Mouse (Mus musculus) forebrain, embryonic 10.5 days (tissue): ENCODE data around the gene Relch. TPM values are rescaled to one million over a fixed set of nuclear protein-coding genes. Genes with fewer than 3 reads are reported as not detected.
"Not testable (repeated sequence)": the region's sequence is repeated elsewhere in the genome, so short reads cannot be mapped to it uniquely, and the experiment has no call there.

Source experiments
- DNase-seq: peaks from one replicate; pipeline ENCODE4 v3.0.0-alpha.2; 2017; ENCODE audit warnings: low spot score; ENCODE audit errors: extremely low spot score
- H3K27ac ChIP-seq: fragments of 300-500 bp; sonication (generic); 2 replicates; pipeline ENCODE4 v1.5.1; 2016; ENCODE audit warnings: mild to moderate bottlenecking
- H3K27me3 ChIP-seq: fragments of 300-500 bp; sonication (generic); 2 replicates; pipeline ENCODE4 v1.6.1; 2016; ENCODE audit warnings: mild to moderate bottlenecking; ENCODE audit not compliant: poor library complexity, severe bottlenecking
- H3K36me3 ChIP-seq: fragments of 300-500 bp; sonication (generic); replicated peaks from 2 replicates; pipeline ENCODE4 v1.6.1; 2016; ENCODE audit warnings: mild to moderate bottlenecking, moderate library complexity
- H3K4me1 ChIP-seq: fragments of 300-500 bp; sonication (generic); 2 replicates; pipeline ENCODE4 v1.6.1; 2016
- H3K4me3 ChIP-seq: fragments of 300-500 bp; sonication (generic); 2 replicates; pipeline ENCODE4 v1.5.1; 2016; ENCODE audit warnings: mild to moderate bottlenecking, moderate library complexity
- H3K9me3 ChIP-seq: fragments of 300-500 bp; sonication (generic); 2 replicates; pipeline ENCODE4 v1.6.1; 2016; ENCODE audit warnings: mild to moderate bottlenecking, moderate library complexity
- WGBS: fragments of 180-500 bp; shearing (Covaris S2); methylation state at CpG from one replicate; pipeline ENCODE4 v1.1.7; 2016; 5-methylcytosine and 5-hydroxymethylcytosine counted together
- polyA plus RNA-seq: library from polyadenylated mRNA; unstranded; fragments of >200 nt; fragmentation: Nextera tagmentation; extraction: Ambion mirVana; gene quantifications from 2 replicates; pipeline ENCODE4 v1.2.1, GENCODE M21; 2016

Relch gene
- polyA plus RNA-seq, 1 experiment from 2014 or later = 22.0 TPM

- WGBS = 81% methylated on average over 4 of the region's 4 CpGs
Measured at GRCm38 (mm10) chr1:105752196-105752595, 88.5 kb downstream of the Relch start.

GRCm38 (mm10) chr1:105752944-105753343 lies 89.3 kb downstream of the Relch start:
- DNase-seq = no peak
- H3K4me3 ChIP-seq = no peak overlapping the region
- H3K27ac ChIP-seq = no peak overlapping the region
- no peaks in the 10 kb centered on the region for H3K4me1 ChIP-seq
- H3K36me3 ChIP-seq = peaks cover 42% of the 10 kb centered on the region
- no peaks in the 10 kb centered on the region for H3K9me3 ChIP-seq
- WGBS = 92% methylated on average over 1 of the region's 1 CpGs
- H3K27me3 ChIP-seq = no peaks in the 10 kb centered on the region

More at GRCm38 (mm10) chr1:105752196-105752595, 88.5 kb downstream of the Relch start:
- no peak overlapping the region for H3K27ac ChIP-seq
- no peaks in the 10 kb centered on the region for H3K4me1 ChIP-seq
- no peak for DNase-seq
- no peaks in the 10 kb centered on the region for H3K9me3 ChIP-seq
- H3K36me3 ChIP-seq = peaks cover 49% of the 10 kb centered on the region
- no peak overlapping the region for H3K4me3 ChIP-seq
- no peaks in the 10 kb centered on the region for H3K27me3 ChIP-seq

- WGBS = 95% methylated on average over 4 of the region's 4 CpGs
- H3K4me1 ChIP-seq = no peaks in the 10 kb centered on the region
Measured at GRCm38 (mm10) chr1:105758798-105759197, 95.1 kb downstream of the Relch start.

GRCm38 (mm10) chr1:105759422-105760165 lies 95.9 kb downstream of the Relch start:
- H3K4me1 ChIP-seq = no peaks in the 10 kb centered on the region
- 91% methylated on average over 3 of the region's 3 CpGs for WGBS
- H3K27ac ChIP-seq = no peak overlapping the region

More at GRCm38 (mm10) chr1:105758798-105759197, 95.1 kb downstream of the Relch start:
- Histone ChIP-seq H3K36me3 (peaks cover 4% of the 10 kb centered on the region), H3K27me3 (no peaks in the 10 kb centered on the region), H3K4me3 (no peak overlapping the region), H3K9me3 (peaks cover 18% of the 10 kb centered on the region), H3K27ac (no peak overlapping the region)
- DNase-seq = no peak

GRCm38 (mm10) chr1:105765586-105765985 lies 101.9 kb downstream of the Relch start:
- WGBS = 77% methylated on average over 8 of the region's 8 CpGs
- no peaks in the 10 kb centered on the region for H3K4me1 ChIP-seq
- no peak overlapping the region for H3K27ac ChIP-seq
- H3K36me3 ChIP-seq = no peaks in the 10 kb centered on the region
- H3K9me3 ChIP-seq = peaks cover 20% of the 10 kb centered on the region
- no peak for DNase-seq
- H3K27me3 ChIP-seq = no peaks in the 10 kb centered on the region
- no peak overlapping the region for H3K4me3 ChIP-seq

More at GRCm38 (mm10) chr1:105759422-105760165, 95.9 kb downstream of the Relch start:
- Histone ChIP-seq H3K9me3 (peaks cover 20% of the 10 kb centered on the region), H3K27me3 (no peaks in the 10 kb centered on the region), H3K36me3 (peaks cover 2% of the 10 kb centered on the region; the same call in 1 of the 2 replicates), H3K4me3 (no peak overlapping the region)
- no peak for DNase-seq

GRCm38 (mm10) chr1:105766099-105766498 lies 102.4 kb downstream of the Relch start:
- not testable (repeated sequence) for H3K36me3 ChIP-seq, DNase-seq, H3K27me3 ChIP-seq, H3K27ac ChIP-seq, H3K4me3 ChIP-seq, H3K4me1 ChIP-seq
- WGBS = 90% methylated on average over 9 of the region's 9 CpGs
- H3K9me3 ChIP-seq = peaks cover 20% of the 10 kb centered on the region

GRCm38 (mm10) chr1:105768397-105768796 lies 104.7 kb downstream of the Relch start:
- H3K9me3 ChIP-seq = peaks cover 4% of the 10 kb centered on the region; the same call in 1 of the 2 replicates
- no peaks in the 10 kb centered on the region for H3K27me3 ChIP-seq
- no peak overlapping the region for H3K27ac ChIP-seq
- no peak for DNase-seq
- H3K36me3 ChIP-seq = no peaks in the 10 kb centered on the region
- no peaks in the 10 kb centered on the region for H3K4me1 ChIP-seq
- WGBS = 92% methylated on average over 2 of the region's 2 CpGs
- no peak overlapping the region for H3K4me3 ChIP-seq

- Histone ChIP-seq H3K27me3 (no peaks in the 10 kb centered on the region), H3K36me3 (no peaks in the 10 kb centered on the region), H3K9me3 (no peaks in the 10 kb centered on the region), H3K4me1 (no peaks in the 10 kb centered on the region), H3K4me3 (no peak overlapping the region), H3K27ac (no peak overlapping the region)
- 85% methylated on average over 2 of the region's 2 CpGs for WGBS
- DNase-seq = no peak
Measured at GRCm38 (mm10) chr1:105770685-105771084, 107.0 kb downstream of the Relch start.

GRCm38 (mm10) chr1:105776426-105776825 lies 112.8 kb downstream of the Relch start:
- Histone ChIP-seq H3K4me3 (no peak overlapping the region), H3K27ac (no peak overlapping the region), H3K4me1 (peaks cover 11% of the 10 kb centered on the region), H3K9me3 (no peaks in the 10 kb centered on the region), H3K36me3 (no peaks in the 10 kb centered on the region), H3K27me3 (peaks cover 35% of the 10 kb centered on the region)
- 91% methylated on average over 4 of the region's 4 CpGs for WGBS
- no peak for DNase-seq

GRCm38 (mm10) chr1:105780079-105780456 lies 116.4 kb downstream of the Relch start:
- H3K4me1 ChIP-seq = peaks cover 11% of the 10 kb centered on the region
- H3K4me3 ChIP-seq = peak overlapping the region; percentile 66
- H3K27me3 ChIP-seq = peaks cover 53% of the 10 kb centered on the region
- no peaks in the 10 kb centered on the region for H3K9me3 ChIP-seq
- WGBS = 33% methylated on average over 12 of the region's 12 CpGs
- DNase-seq = no peak
- H3K36me3 ChIP-seq = no peaks in the 10 kb centered on the region
- H3K27ac ChIP-seq = no peak overlapping the region

GRCm38 (mm10) chr1:105780457-105781364 lies 117.0 kb downstream of the Relch start, which contains the start of gene Tnfrsf11a:
TSS of gene Tnfrsf11a (plus strand) at chr1:105780718.
- Histone ChIP-seq H3K27me3 (peaks cover 53% of the 10 kb centered on the region), H3K9me3 (no peaks in the 10 kb centered on the region), H3K36me3 (no peaks in the 10 kb centered on the region), H3K4me1 (peaks cover 11% of the 10 kb centered on the region), H3K4me3 (peak within 1 kb of the TSS; percentile 66), H3K27ac (peak within 1 kb of the TSS; percentile 77; the same call in 1 of the 2 replicates)
- peak; percentile 31 for DNase-seq
- 3% methylated on average over 74 of the region's 77 CpGs for WGBS

- no peak overlapping the region for H3K27ac ChIP-seq
- H3K4me1 ChIP-seq = peaks cover 11% of the 10 kb centered on the region
- DNase-seq = peak; percentile 20
- peaks cover 53% of the 10 kb centered on the region for H3K27me3 ChIP-seq
- H3K36me3 ChIP-seq = no peaks in the 10 kb centered on the region
- WGBS = 46% methylated on average over 12 of the region's 12 CpGs
- H3K4me3 ChIP-seq = peak overlapping the region; percentile 66
- no peaks in the 10 kb centered on the region for H3K9me3 ChIP-seq
Measured at GRCm38 (mm10) chr1:105781391-105782146, 117.9 kb downstream of the Relch start.
